Mouse (Mus musculus): Measurements from ENCODE around the gene Gm7030. TPM values are rescaled to one million over a fixed set of nuclear protein-coding genes. Genes with fewer than 3 reads are reported as not detected.
"Not testable (repeated sequence)": the region's sequence is repeated elsewhere in the genome, so short reads cannot be mapped to it uniquely, and the experiment has no call there.

The Gm7030 gene
- polyA plus RNA-seq, 1 experiment from 2014 or later = not detected

- peaks cover 18% of the 10 kb centered on the region for H3K27me3 ChIP-seq (ENCODE audit: control insufficient read depth, insufficient read depth, low read length)
- not testable (repeated sequence) for H3K9ac ChIP-seq (ENCODE audit: low read depth, low read length); H3K9me3 ChIP-seq (ENCODE audit: control insufficient read depth, low read length); H3K4me3 ChIP-seq (ENCODE audit: low read length); H3K27ac ChIP-seq (ENCODE audit: low read depth, low read length); H3K36me3 ChIP-seq (ENCODE audit: control insufficient read depth, insufficient read depth, low read length); H3K4me1 ChIP-seq (ENCODE audit: control insufficient read depth, insufficient read depth, low read length); ATAC-seq (ENCODE audit: low FRiP score, low TSS enrichment); H3K4me2 ChIP-seq (replicated peaks; ENCODE audit: low read depth, low read length)
- WGBS = 34% methylated on average over 18 of the region's 18 CpGs
These were observed 8.4 kb downstream of the Gm7030 start for GRCm38 (mm10) chr17:36120839-36121238.

- H3K36me3 ChIP-seq (ENCODE audit: control insufficient read depth, insufficient read depth, low read length); H3K4me3 ChIP-seq (ENCODE audit: low read length); H3K4me2 ChIP-seq (replicated peaks; ENCODE audit: low read depth, low read length); H3K27ac ChIP-seq (ENCODE audit: low read depth, low read length); H3K4me1 ChIP-seq (ENCODE audit: control insufficient read depth, insufficient read depth, low read length); H3K9me3 ChIP-seq (ENCODE audit: control insufficient read depth, low read length); H3K9ac ChIP-seq (ENCODE audit: low read depth, low read length); ATAC-seq (ENCODE audit: low FRiP score, low TSS enrichment): not testable (repeated sequence)
- 15% methylated on average over 3 of the region's 3 CpGs for WGBS
- peaks cover 17% of the 10 kb centered on the region for H3K27me3 ChIP-seq (ENCODE audit: control insufficient read depth, insufficient read depth, low read length)
These were observed 12.7 kb downstream of the Gm7030 start for GRCm38 (mm10) chr17:36116545-36116944.

DNA sequence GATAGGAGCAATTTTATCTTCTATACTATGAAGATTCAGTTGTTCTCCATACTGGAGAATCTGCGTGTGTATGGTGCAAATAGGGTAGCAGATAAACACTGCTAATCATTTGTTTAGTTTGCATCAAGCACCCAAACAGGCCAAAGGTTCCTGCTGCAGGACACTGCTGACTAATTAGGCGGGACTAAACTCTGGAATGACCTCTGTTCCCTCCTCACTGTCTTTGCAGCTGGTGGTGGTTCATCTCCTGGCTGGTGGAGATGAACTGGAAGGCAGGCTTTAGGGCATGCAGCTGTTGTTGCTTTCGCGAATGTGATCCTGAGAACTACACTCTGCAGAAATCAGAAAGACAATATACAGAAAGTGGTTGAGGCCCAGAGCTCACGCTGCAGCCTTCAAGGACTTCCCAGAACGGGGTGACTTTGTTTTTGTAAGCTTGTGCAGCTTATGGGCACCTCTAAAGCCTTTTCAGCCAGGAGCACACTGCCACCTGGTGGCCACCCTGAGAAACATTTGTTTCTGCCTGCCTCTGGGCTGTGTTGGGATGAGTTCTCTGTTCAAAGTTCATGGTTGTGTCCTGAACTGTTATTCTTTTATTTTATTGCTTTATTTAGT lies 15.1 kb downstream of the Gm7030 start:
- not testable (repeated sequence) for ATAC-seq (ENCODE audit: low FRiP score, low TSS enrichment); H3K4me3 ChIP-seq (ENCODE audit: low read length); H3K9ac ChIP-seq (ENCODE audit: low read depth, low read length); H3K4me1 ChIP-seq (ENCODE audit: control insufficient read depth, insufficient read depth, low read length); H3K4me2 ChIP-seq (replicated peaks; ENCODE audit: low read depth, low read length); H3K36me3 ChIP-seq (ENCODE audit: control insufficient read depth, insufficient read depth, low read length); H3K9me3 ChIP-seq (ENCODE audit: control insufficient read depth, low read length); H3K27ac ChIP-seq (ENCODE audit: low read depth, low read length)
- WGBS = 22% methylated on average over 6 of the region's 6 CpGs
- peaks cover 18% of the 10 kb centered on the region for H3K27me3 ChIP-seq (ENCODE audit: control insufficient read depth, insufficient read depth, low read length)

DNA sequence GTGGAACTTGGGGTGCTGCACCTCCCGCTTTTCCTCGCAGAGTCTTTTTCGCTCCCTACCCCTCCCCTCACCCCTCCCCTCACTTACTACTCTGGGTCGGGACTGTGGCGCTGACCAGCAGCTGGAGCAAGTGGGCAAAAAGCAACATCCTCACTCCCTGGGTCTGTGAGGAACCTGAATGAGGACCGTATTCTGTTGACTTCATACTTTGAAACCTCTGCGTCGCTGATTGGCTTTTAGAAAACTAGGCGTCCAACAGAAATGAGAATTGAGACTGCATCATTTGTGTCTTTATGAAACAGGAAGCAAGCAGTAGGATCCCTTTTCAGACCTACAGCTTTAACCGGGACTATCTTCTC lies 17.7 kb downstream of the Gm7030 start:
- not testable (repeated sequence) for H3K9me3 ChIP-seq (ENCODE audit: control insufficient read depth, low read length); H3K27ac ChIP-seq (ENCODE audit: low read depth, low read length); H3K4me1 ChIP-seq (ENCODE audit: control insufficient read depth, insufficient read depth, low read length); H3K36me3 ChIP-seq (ENCODE audit: control insufficient read depth, insufficient read depth, low read length)
- peak overlapping the region; percentile 29 for H3K4me3 ChIP-seq (ENCODE audit: low read length)
- H3K4me2 ChIP-seq (replicated peaks; ENCODE audit: low read depth, low read length) = peak overlapping the region; percentile 53
- H3K27me3 ChIP-seq (ENCODE audit: control insufficient read depth, insufficient read depth, low read length) = peaks cover 18% of the 10 kb centered on the region
- WGBS = 5% methylated on average over 8 of the region's 10 CpGs
- ATAC-seq (ENCODE audit: low FRiP score, low TSS enrichment) = peak; percentile 76; the same call in 1 of the 2 replicates
- H3K9ac ChIP-seq (ENCODE audit: low read depth, low read length) = 0 out of 2 replicates have a peak overlapping the region, but pooled peaks have one; percentile 7

- Histone ChIP-seq H3K27me3 (ENCODE audit: control insufficient read depth, insufficient read depth, low read length) (peaks cover 18% of the 10 kb centered on the region), H3K9ac (ENCODE audit: low read depth, low read length) (0 out of 2 replicates have a peak overlapping the region, but pooled peaks have one; percentile 7), H3K4me3 (ENCODE audit: low read length) (peak overlapping the region; percentile 29), H3K4me2 (replicated peaks; ENCODE audit: low read depth, low read length) (peak overlapping the region; percentile 53)
- not testable (repeated sequence) for H3K36me3 ChIP-seq (ENCODE audit: control insufficient read depth, insufficient read depth, low read length); H3K27ac ChIP-seq (ENCODE audit: low read depth, low read length); H3K9me3 ChIP-seq (ENCODE audit: control insufficient read depth, low read length); H3K4me1 ChIP-seq (ENCODE audit: control insufficient read depth, insufficient read depth, low read length)
- peak; percentile 56 for ATAC-seq (ENCODE audit: low FRiP score, low TSS enrichment)
- WGBS = 1% methylated on average over 57 of the region's 57 CpGs
These were observed 18.4 kb downstream of the Gm7030 start for GRCm38 (mm10) chr17:36110641-36111509.

- not testable (repeated sequence) for H3K9me3 ChIP-seq (ENCODE audit: control insufficient read depth, low read length); H3K4me1 ChIP-seq (ENCODE audit: control insufficient read depth, insufficient read depth, low read length); ATAC-seq (ENCODE audit: low FRiP score, low TSS enrichment); H3K9ac ChIP-seq (ENCODE audit: low read depth, low read length); H3K36me3 ChIP-seq (ENCODE audit: control insufficient read depth, insufficient read depth, low read length); H3K4me2 ChIP-seq (replicated peaks; ENCODE audit: low read depth, low read length); H3K27ac ChIP-seq (ENCODE audit: low read depth, low read length); H3K4me3 ChIP-seq (ENCODE audit: low read length)
- WGBS = 61% methylated on average over 3 of the region's 3 CpGs
- peaks cover 18% of the 10 kb centered on the region for H3K27me3 ChIP-seq (ENCODE audit: control insufficient read depth, insufficient read depth, low read length)
These were observed 19.1 kb downstream of the Gm7030 start for GRCm38 (mm10) chr17:36110129-36110528.

DNA sequence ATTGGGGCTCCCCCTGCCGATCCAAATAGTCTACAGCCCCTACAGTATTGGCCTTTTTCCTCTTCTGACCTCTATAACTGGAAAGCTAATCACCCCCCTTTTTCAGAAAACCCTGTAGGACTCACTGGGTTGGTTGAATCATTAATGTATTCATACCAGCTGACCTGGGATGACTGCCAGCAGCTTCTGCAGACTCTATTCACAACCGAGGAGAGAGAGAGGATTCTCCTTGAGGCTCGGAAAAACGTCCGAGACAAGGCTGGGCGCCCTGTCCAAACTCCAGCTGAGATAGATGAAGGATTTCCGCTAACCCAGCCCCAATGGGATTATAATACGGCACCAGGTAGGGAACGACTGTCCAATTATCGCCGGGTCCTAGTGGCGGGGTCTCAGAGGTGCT lies 27.1 kb downstream of the Gm7030 start:
- not testable (repeated sequence) for H3K9ac ChIP-seq (ENCODE audit: low read depth, low read length); H3K4me1 ChIP-seq (ENCODE audit: control insufficient read depth, insufficient read depth, low read length); H3K9me3 ChIP-seq (ENCODE audit: control insufficient read depth, low read length); H3K4me2 ChIP-seq (replicated peaks; ENCODE audit: low read depth, low read length); ATAC-seq (ENCODE audit: low FRiP score, low TSS enrichment); H3K36me3 ChIP-seq (ENCODE audit: control insufficient read depth, insufficient read depth, low read length); H3K4me3 ChIP-seq (ENCODE audit: low read length); H3K27me3 ChIP-seq (ENCODE audit: control insufficient read depth, insufficient read depth, low read length); H3K27ac ChIP-seq (ENCODE audit: low read depth, low read length)
- 89% methylated on average over 11 of the region's 12 CpGs for WGBS

DNA sequence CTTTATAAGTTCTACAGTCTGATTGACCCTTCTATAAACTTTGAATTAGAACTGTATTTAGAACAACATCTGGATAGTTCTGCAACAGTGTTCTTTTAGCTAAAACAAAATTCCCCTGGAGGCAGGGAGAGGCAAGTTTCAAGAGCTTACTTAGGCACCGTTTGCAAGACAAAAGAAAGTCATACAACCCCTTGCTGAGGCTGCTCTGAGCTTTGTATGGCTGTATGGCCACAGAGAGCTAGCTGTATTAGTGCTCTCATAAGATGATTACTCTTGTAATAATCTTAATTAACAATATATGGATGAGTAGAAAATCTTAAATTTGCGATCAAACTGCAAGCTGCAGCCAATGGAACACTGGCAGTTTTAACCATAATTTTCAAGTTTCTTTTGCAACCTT lies 29.6 kb downstream of the Gm7030 start:
- not testable (repeated sequence) for H3K36me3 ChIP-seq (ENCODE audit: control insufficient read depth, insufficient read depth, low read length)
- WGBS = 61% methylated on average over 2 of the region's 2 CpGs

DNA sequence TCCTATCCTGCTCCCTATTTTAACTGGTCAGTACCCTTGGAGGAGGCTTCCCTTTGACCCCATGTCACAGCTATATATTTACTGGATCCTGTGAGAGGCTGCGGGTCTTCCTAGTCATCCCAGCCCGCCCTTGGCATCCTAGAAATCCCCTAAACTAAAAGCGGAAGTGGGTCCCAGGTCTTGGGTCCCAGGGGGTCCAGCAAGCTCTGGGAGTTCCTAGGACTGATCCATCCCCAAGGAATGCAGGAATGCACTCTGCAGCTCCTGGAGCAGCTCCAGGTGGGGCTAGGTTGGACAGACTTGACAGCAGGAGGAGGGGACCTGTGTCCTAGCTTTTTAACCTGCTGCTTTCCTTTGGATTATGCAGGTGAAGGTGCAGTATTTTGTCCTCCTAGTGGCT lies 35.3 kb downstream of the Gm7030 start:
- Histone ChIP-seq H3K4me3 (ENCODE audit: low read length) (no peak overlapping the region), H3K36me3 (ENCODE audit: control insufficient read depth, insufficient read depth, low read length) (no peaks in the 10 kb centered on the region), H3K4me2 (replicated peaks; ENCODE audit: low read depth, low read length) (no peak overlapping the region), H3K27me3 (ENCODE audit: control insufficient read depth, insufficient read depth, low read length) (no peaks in the 10 kb centered on the region), H3K9ac (ENCODE audit: low read depth, low read length) (no peak overlapping the region), H3K9me3 (ENCODE audit: control insufficient read depth, low read length) (no peaks in the 10 kb centered on the region), H3K27ac (ENCODE audit: low read depth, low read length) (no peak overlapping the region), H3K4me1 (ENCODE audit: control insufficient read depth, insufficient read depth, low read length) (no peaks in the 10 kb centered on the region)
- no peak for ATAC-seq (ENCODE audit: low FRiP score, low TSS enrichment)
- 30% methylated on average over 3 of the region's 3 CpGs for WGBS

More for the DNA sequence above, 29.6 kb downstream of the Gm7030 start:
- not testable (repeated sequence) for H3K4me2 ChIP-seq (replicated peaks; ENCODE audit: low read depth, low read length); H3K4me3 ChIP-seq (ENCODE audit: low read length); H3K27ac ChIP-seq (ENCODE audit: low read depth, low read length); ATAC-seq (ENCODE audit: low FRiP score, low TSS enrichment); H3K9me3 ChIP-seq (ENCODE audit: control insufficient read depth, low read length); H3K9ac ChIP-seq (ENCODE audit: low read depth, low read length); H3K4me1 ChIP-seq (ENCODE audit: control insufficient read depth, insufficient read depth, low read length); H3K27me3 ChIP-seq (ENCODE audit: control insufficient read depth, insufficient read depth, low read length)
